Comparison of ENCODE assay signal across 15 mouse cellular contexts in the genomic region with DNA sequence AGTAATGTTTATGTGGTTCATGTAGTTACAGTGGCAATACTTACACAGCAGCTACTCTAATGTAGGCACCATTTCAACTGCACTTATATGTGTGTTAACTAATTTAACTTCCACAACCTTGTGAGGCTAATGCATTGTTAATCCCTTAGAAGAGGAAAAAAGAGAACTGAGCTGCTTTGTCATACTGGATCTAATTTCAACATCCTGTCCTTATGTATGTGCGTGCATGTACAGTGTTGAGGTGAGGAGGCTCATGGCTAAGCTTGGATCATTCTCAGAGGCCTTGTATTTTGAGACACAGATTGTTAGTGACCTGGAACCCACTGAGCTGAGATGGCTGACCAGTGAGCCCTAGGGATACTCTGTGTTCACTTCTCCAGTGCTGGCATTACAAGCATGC.
"Had no signal": no experiment of that assay in that cellular context is flagged by ENCODE, and none has a peak within 500 bp of the region (broad histone marks: within the 10 kb centered on the region; RNA-seq: fewer than 3 reads in every experiment).

No protein-coding gene starts in this region.

- H3K4me1 ChIP-seq: stomach, embryonic 15.5 days had no signal

- H3K4me3 ChIP-seq: neural tube, embryonic 13.5 days; neural tube, embryonic 15.5 days; stomach, embryonic 15.5 days had no signal

- H3K9ac ChIP-seq: neural tube, embryonic 13.5 days; neural tube, embryonic 15.5 days; stomach, embryonic 15.5 days had no signal

- H3K27ac ChIP-seq: neural tube, embryonic 13.5 days; neural tube, embryonic 15.5 days; stomach, embryonic 15.5 days; stomach, postnatal 0 days had no signal

- H3K9me3 ChIP-seq: neural tube, embryonic 13.5 days; neural tube, embryonic 15.5 days; stomach, embryonic 15.5 days had no signal

- H3K27me3 ChIP-seq: neural tube, embryonic 13.5 days; neural tube, embryonic 15.5 days; stomach, embryonic 15.5 days had no signal

- DNase-seq: retina, postnatal 1 day; right cerebral cortex, adult 18-20 months; right cerebral cortex, postnatal 25 days; right cerebral cortex, postnatal 4 days; spleen, adult 18-20 months; thymus, adult 18-20 months; thymus, adult 2 months; thymus, postnatal 14 days; thymus, postnatal 25 days; thymus, postnatal 36 days; thymus, postnatal 4 days had no signal

- H3K36me3 ChIP-seq: neural tube, embryonic 13.5 days; neural tube, embryonic 15.5 days; stomach, embryonic 15.5 days had no signal

- H3K4me2 ChIP-seq: neural tube, embryonic 13.5 days; neural tube, embryonic 15.5 days; stomach, embryonic 15.5 days had no signal
